ENCODE assay signal across 11 mouse cellular contexts in the genomic region with DNA sequence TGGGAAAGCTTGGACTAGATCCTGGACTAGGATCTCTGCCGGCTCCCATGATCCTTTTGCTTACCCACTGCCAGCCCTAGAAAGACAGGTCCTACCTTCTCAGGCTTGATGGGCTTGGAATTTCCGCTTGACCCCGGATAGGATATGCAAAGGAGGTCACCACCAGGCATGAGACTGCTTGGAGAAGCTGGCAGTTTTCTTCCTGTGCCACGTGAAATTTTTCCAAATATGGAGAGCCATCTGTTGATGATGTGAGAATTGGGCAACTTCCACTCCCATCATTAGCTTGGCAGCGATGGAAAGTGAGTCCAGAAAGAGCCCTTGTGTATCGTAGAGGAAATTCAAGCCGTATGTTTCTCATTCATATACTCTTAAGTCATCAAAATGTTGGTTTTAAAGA. TPM values are rescaled to one million over a fixed set of nuclear protein-coding genes. Genes with fewer than 3 reads are reported as not detected.
DNase-seq lines count a peak whose midpoint lies in the region; ATAC-seq and TF ChIP-seq lines count a peak whose summit lies in the region.
"Had no signal": no experiment of that assay in that cellular context is flagged by ENCODE, and none has a peak within 500 bp of the region (broad histone marks: within the 10 kb centered on the region; RNA-seq: fewer than 3 reads in every experiment).

No protein-coding gene starts in this region.

- H3K27me3 ChIP-seq in forebrain, postnatal 0 days (ENCODE audit: insufficient read depth, low read length) = no peaks in the 10 kb centered on the region
- H3K27me3 ChIP-seq in forebrain, embryonic 15.5 days = no peaks in the 10 kb centered on the region
- H3K27me3 ChIP-seq in heart, embryonic 12.5 days (replicated peaks) = no peaks in the 10 kb centered on the region

- peak; percentile 71 for DNase-seq in forebrain, postnatal 0 days
- DNase-seq in adipocyte (ENCODE audit: low spot score) = peak; percentile 79
- peak; percentile 61 to 63 for DNase-seq in cerebellum, postnatal 25 days
- peak; percentile 21 to 71 for DNase-seq in layer of hippocampus, postnatal 14 days (ENCODE audit: low spot score in 2 of 2)
- DNase-seq in thymus, postnatal 14 days = no peak
- DNase-seq: kidney, adult 2 months; thymus, adult 18-20 months had no signal

- no peaks in the 10 kb centered on the region for H3K9me3 ChIP-seq in forebrain, postnatal 0 days (ENCODE audit: low read length)
- H3K9me3 ChIP-seq in forebrain, embryonic 15.5 days = no peaks in the 10 kb centered on the region
- no peaks in the 10 kb centered on the region for H3K9me3 ChIP-seq in heart, embryonic 12.5 days (replicated peaks)
- H3K9me3 ChIP-seq: hindbrain, embryonic 12.5 days had no signal

- 60% methylated on average over 7 of the region's 7 CpGs for WGBS in forebrain, postnatal 0 days
- 73% methylated on average over 7 of the region's 7 CpGs for WGBS in forebrain, embryonic 15.5 days
- WGBS in heart, embryonic 12.5 days = 80% methylated on average over 7 of the region's 7 CpGs

- H3K9ac ChIP-seq in forebrain, postnatal 0 days = no peak overlapping the region
- H3K9ac ChIP-seq in forebrain, embryonic 15.5 days (replicated peaks) = no peak overlapping the region
- no peak overlapping the region for H3K9ac ChIP-seq in heart, embryonic 12.5 days
- H3K9ac ChIP-seq: hindbrain, embryonic 12.5 days had no signal

- no peak overlapping the region for H3K27ac ChIP-seq in forebrain, postnatal 0 days (ENCODE audit: low read depth, low read length)
- no peak overlapping the region for H3K27ac ChIP-seq in forebrain, embryonic 15.5 days (replicated peaks)
- no peak overlapping the region for H3K27ac ChIP-seq in heart, embryonic 12.5 days (ENCODE audit: poor library complexity, severe bottlenecking)
- H3K27ac ChIP-seq: hindbrain, embryonic 12.5 days had no signal

- H3K4me1 ChIP-seq in forebrain, postnatal 0 days (ENCODE audit: insufficient read depth) = no peaks in the 10 kb centered on the region
- peaks cover 6% of the 10 kb centered on the region; the same call in 1 of the 2 replicates for H3K4me1 ChIP-seq in forebrain, embryonic 15.5 days
- 0 out of 2 replicates have a peak, but pooled peaks cover under 1% of the 10 kb centered on the region for H3K4me1 ChIP-seq in heart, embryonic 12.5 days (replicated peaks)
- H3K4me1 ChIP-seq: hindbrain, embryonic 12.5 days had no signal

- H3K36me3 ChIP-seq in forebrain, postnatal 0 days (ENCODE audit: insufficient read depth) = no peaks in the 10 kb centered on the region
- no peaks in the 10 kb centered on the region for H3K36me3 ChIP-seq in forebrain, embryonic 15.5 days
- no peaks in the 10 kb centered on the region for H3K36me3 ChIP-seq in heart, embryonic 12.5 days
- H3K36me3 ChIP-seq: hindbrain, embryonic 12.5 days had no signal

- H3K4me3 ChIP-seq in forebrain, postnatal 0 days (ENCODE audit: low read depth, low read length) = no peak overlapping the region
- H3K4me3 ChIP-seq in forebrain, embryonic 15.5 days = no peak overlapping the region
- no peak overlapping the region for H3K4me3 ChIP-seq in heart, embryonic 12.5 days
- H3K4me3 ChIP-seq: hindbrain, embryonic 12.5 days had no signal

- H3K4me2 ChIP-seq in forebrain, postnatal 0 days (ENCODE audit: low read depth) = no peak overlapping the region
- H3K4me2 ChIP-seq in forebrain, embryonic 15.5 days (replicated peaks) = no peak overlapping the region
- no peak overlapping the region for H3K4me2 ChIP-seq in heart, embryonic 12.5 days
- H3K4me2 ChIP-seq: hindbrain, embryonic 12.5 days had no signal

- ATAC-seq in forebrain, postnatal 0 days = no peak; the same call in 1 of the 2 replicates
- no peak for ATAC-seq in forebrain, embryonic 15.5 days (replicated peaks)
- no peak for ATAC-seq in megakaryocyte progenitor cell, adult 5-6 weeks (replicated peaks; ENCODE audit: poor library complexity)
- no peak for ATAC-seq in heart, embryonic 12.5 days (ENCODE audit: insufficient number of reproducible peaks, low FRiP score)

- TF ChIP-seq CTCF in forebrain, postnatal 0 days (IDR thresholded peaks at IDR 0.05; ENCODE audit: low read depth) = no peak

RNA-seq across cellular contexts. Expression of a gene that starts 39.8 kb away (rescaled TPM):
- total RNA-seq in forebrain, postnatal 0 days (2014; rRNA removed) = 9.2 and 10.9 TPM in 2 replicates
- 10.2 and 11.4 TPM in 2 replicates for polyA plus RNA-seq in forebrain, postnatal 0 days (2015; fragmentation: Nextera tagmentation; extraction: Ambion mirVana)
- polyA plus RNA-seq in forebrain, embryonic 15.5 days (2015; fragmentation: Nextera tagmentation; extraction: Ambion mirVana) = 20.3 and 23.6 TPM in 2 replicates
- 10 to 100 TPM; 10.1 to 10.9 TPM for total RNA-seq in layer of hippocampus, postnatal 14 days (2021)
- total RNA-seq in megakaryocyte progenitor cell, adult 5-6 weeks (2015) = 16.5 and 22.6 TPM in 2 replicates
- 19.9 and 23.9 TPM in 2 replicates for total RNA-seq in megakaryocyte progenitor cell, adult 5-6 weeks (2017)
- 22.1 and 24.4 TPM in 2 replicates for polyA plus RNA-seq in heart, embryonic 12.5 days (2016; fragmentation: Nextera tagmentation; extraction: Ambion mirVana)

RNA-seq across cellular contexts. Expression of a gene that starts 39.9 kb away (rescaled TPM):
- 34.6 and 41.5 TPM in 2 replicates for total RNA-seq in forebrain, postnatal 0 days (2014; rRNA removed)
- 49.7 and 59.7 TPM in 2 replicates for polyA plus RNA-seq in forebrain, postnatal 0 days (2015; fragmentation: Nextera tagmentation; extraction: Ambion mirVana)
- 85.3 and 92.9 TPM in 2 replicates for polyA plus RNA-seq in forebrain, embryonic 15.5 days (2015; fragmentation: Nextera tagmentation; extraction: Ambion mirVana)
- 10 to 100 TPM; 24.5 to 28.6 TPM for total RNA-seq in layer of hippocampus, postnatal 14 days (2021)
- total RNA-seq in megakaryocyte progenitor cell, adult 5-6 weeks (2015) = 36.4 and 52.1 TPM in 2 replicates
- 12.0 TPM in 2 replicates for total RNA-seq in megakaryocyte progenitor cell, adult 5-6 weeks (2017)
- polyA plus RNA-seq in heart, embryonic 12.5 days (2016; fragmentation: Nextera tagmentation; extraction: Ambion mirVana) = 26.6 and 28.5 TPM in 2 replicates
